Mouse (Mus musculus) ES-CJ7 (cell line): ENCODE measurements at regions not wholly inside any gene's neighbourhood (a gene's known extent, or its start where the extent isn't known, plus 50 kb on each side); places are given as distances from the start of the nearest gene placed in this dataset.
"Not testable (repeated sequence)": the region's sequence is repeated elsewhere in the genome, so short reads cannot be mapped to it uniquely, and the experiment has no call there.

Experiments used
- DNase-seq: peaks from one replicate; pipeline ENCODE4 v3.0.0; 2011; ENCODE audit warnings: low read depth, low spot score

DNA sequence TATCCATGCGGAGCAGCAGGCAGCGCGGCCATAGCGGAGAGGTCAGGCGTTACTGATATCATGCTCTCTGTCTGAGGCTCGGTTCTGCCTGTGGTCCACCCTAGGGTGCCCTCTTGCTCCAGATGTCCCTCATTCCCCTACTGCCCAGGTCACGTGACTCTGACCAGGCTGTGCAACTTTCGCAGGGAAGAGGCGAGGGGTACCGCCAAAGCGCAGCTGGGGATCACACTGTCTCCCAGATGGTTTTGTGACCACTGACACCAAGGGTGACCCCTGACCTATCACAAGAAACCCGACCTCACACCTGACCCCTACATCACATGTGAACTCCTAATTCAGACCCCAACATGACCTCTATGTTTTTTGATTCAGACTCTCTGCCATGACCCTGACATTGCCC lies 50.8 kb downstream of the Gm10139 start:
- DNase-seq, result peak; percentile 17

DNA sequence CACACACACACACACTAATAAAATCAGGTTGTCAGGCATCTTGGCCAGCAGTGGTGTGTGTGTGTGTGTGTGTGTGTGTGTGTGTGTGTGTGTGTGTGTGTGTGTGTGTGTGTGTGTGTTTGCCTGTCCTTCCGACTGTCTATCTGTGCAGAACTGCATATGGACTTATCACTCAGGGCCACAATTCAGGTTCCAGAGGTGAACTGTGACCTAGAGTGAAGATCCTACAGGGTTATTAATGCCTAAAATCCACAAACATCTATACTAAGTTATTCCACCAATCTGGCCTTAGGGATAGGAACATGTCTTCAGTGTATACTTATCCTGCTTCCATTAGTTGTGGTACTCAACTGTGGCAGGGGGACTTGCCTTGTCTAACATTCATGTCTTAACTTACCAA lies 73.8 kb downstream of the Gm10139 start:
- not testable (repeated sequence) for DNase-seq

DNA sequence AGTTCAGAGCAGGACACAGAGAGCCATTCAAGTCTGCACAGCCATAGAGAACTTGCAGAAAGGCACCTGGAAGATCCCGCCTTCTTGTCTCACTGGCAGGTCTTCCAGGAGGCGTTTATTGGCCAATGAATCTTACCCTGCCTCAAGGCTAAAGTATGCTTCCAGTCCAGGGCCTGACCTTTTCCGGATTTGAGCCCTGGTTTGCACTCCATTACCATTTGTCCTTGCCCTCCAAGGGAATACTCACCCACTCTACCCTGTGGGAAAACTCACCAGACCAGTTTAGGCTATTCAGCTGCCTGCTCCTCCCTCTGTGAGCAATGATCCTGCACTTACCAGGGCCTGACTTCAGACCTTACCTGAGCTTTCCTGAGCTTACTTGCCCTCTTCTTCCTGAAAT lies 107.7 kb downstream of the Gm10139 start:
- DNase-seq, result peak; percentile 95

DNA sequence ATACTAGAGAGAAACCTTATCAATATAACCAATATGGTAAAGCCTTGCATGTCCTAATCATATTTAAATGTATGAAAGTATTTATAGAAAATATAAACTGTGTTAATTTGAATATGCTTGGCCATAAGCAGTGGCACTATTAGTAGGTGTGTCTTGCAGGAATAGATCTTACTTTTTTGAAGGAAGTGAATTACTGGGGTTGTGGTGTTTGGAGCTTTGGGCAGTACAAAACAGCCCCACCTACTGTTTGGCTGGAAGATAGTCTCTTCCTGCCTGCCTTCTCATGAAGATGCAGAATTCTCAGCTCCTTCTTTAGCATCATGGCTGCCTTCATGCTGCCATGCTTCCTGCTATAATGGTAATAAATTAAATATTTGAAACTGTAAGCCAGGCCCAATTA lies 137.8 kb downstream of the Gm10139 start:
- peak; percentile 67 for DNase-seq

DNA sequence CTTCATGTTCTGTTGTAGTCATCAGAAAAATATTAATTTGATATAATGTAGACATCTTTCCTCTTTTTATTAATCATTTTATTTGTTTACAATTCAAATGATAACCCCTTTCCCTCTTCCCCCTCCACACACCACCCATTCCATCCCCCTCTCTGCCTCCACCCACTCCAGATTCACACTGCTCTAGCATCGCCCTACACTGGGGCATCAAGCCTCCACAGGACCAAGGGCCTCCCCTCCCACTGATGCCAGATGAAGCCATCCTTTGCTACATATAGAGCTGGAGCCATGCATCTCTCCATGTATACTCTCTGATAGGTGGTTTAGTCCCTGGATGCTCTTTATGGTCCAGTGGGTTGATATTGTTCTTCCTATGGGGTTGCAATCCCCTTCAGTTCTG lies 147.4 kb downstream of the Gm10139 start:
- DNase-seq, result not testable (repeated sequence)
